Mouse (Mus musculus): ENCODE measurements around the gene Adprhl1. TPM values are rescaled to one million over a fixed set of nuclear protein-coding genes. Genes with fewer than 3 reads are reported as not detected.

Adprhl1 gene
- total RNA-seq, 2 experiments from 2014 or later = 1.3 to 1.4 TPM

GRCm38 (mm10) chr8:13230471-13230870, 23.5 kb downstream of the Adprhl1 start:
- no peak for DNase-seq (ENCODE audit: extremely low spot score in 1 of 2, low spot score in 1 of 2)

GRCm38 (mm10) chr8:13229802-13230201, 24.2 kb downstream of the Adprhl1 start:
- no peak for DNase-seq (ENCODE audit: extremely low spot score in 1 of 2, low spot score in 1 of 2)

GRCm38 (mm10) chr8:13228923-13229610, 24.9 kb downstream of the Adprhl1 start:
- no peak for DNase-seq (ENCODE audit: extremely low spot score in 1 of 2, low spot score in 1 of 2)

GRCm38 (mm10) chr8:13227184-13227583, 26.8 kb downstream of the Adprhl1 start:
- no peak for DNase-seq (ENCODE audit: extremely low spot score in 1 of 2, low spot score in 1 of 2)

GRCm38 (mm10) chr8:13226288-13226687, 27.7 kb downstream of the Adprhl1 start:
- DNase-seq (ENCODE audit: extremely low spot score in 1 of 2, low spot score in 1 of 2) = peak in 1 of 2 experiments; percentile 20

- no peak for DNase-seq (ENCODE audit: extremely low spot score in 1 of 2, low spot score in 1 of 2)
Observed at GRCm38 (mm10) chr8:13224426-13224825, 29.5 kb downstream of the Adprhl1 start.

- no peak for DNase-seq (ENCODE audit: extremely low spot score in 1 of 2, low spot score in 1 of 2)
Observed at GRCm38 (mm10) chr8:13218441-13218840, 35.5 kb downstream of the Adprhl1 start.

- no peak for DNase-seq (ENCODE audit: extremely low spot score in 1 of 2, low spot score in 1 of 2)
Observed at GRCm38 (mm10) chr8:13217986-13218385, 36.0 kb downstream of the Adprhl1 start.

- no peak for DNase-seq (ENCODE audit: extremely low spot score in 1 of 2, low spot score in 1 of 2)
Observed at GRCm38 (mm10) chr8:13217093-13217492, 36.9 kb downstream of the Adprhl1 start.

- no peak for DNase-seq (ENCODE audit: extremely low spot score in 1 of 2, low spot score in 1 of 2)
Observed at GRCm38 (mm10) chr8:13216386-13216785, 37.6 kb downstream of the Adprhl1 start.

- peak; percentile 77 to 93 for DNase-seq (ENCODE audit: extremely low spot score in 1 of 2, low spot score in 1 of 2)
Observed at GRCm38 (mm10) chr8:13213479-13214268, 40.3 kb downstream of the Adprhl1 start.

GRCm38 (mm10) chr8:13209770-13210169, 44.2 kb downstream of the Adprhl1 start:
- no peak for DNase-seq (ENCODE audit: extremely low spot score in 1 of 2, low spot score in 1 of 2)

- no peak for DNase-seq (ENCODE audit: extremely low spot score in 1 of 2, low spot score in 1 of 2)
Observed at GRCm38 (mm10) chr8:13208627-13209355, 45.2 kb downstream of the Adprhl1 start.

GRCm38 (mm10) chr8:13206290-13206689, 47.7 kb downstream of the Adprhl1 start:
- no peak for DNase-seq (ENCODE audit: extremely low spot score in 1 of 2, low spot score in 1 of 2)

GRCm38 (mm10) chr8:13205311-13205710, 48.7 kb downstream of the Adprhl1 start:
- DNase-seq (ENCODE audit: extremely low spot score in 1 of 2, low spot score in 1 of 2) = no peak

GRCm38 (mm10) chr8:13204371-13205140, 49.4 kb downstream of the Adprhl1 start:
- no peak for DNase-seq (ENCODE audit: extremely low spot score in 1 of 2, low spot score in 1 of 2)

GRCm38 (mm10) chr8:13203472-13203871, 50.5 kb downstream of the Adprhl1 start:
- no peak for DNase-seq (ENCODE audit: extremely low spot score in 1 of 2, low spot score in 1 of 2)

GRCm38 (mm10) chr8:13202806-13203205, 51.2 kb downstream of the Adprhl1 start:
- no peak for DNase-seq (ENCODE audit: extremely low spot score in 1 of 2, low spot score in 1 of 2)

- no peak for DNase-seq (ENCODE audit: extremely low spot score in 1 of 2, low spot score in 1 of 2)
Observed at GRCm38 (mm10) chr8:13202041-13202440, 51.9 kb downstream of the Adprhl1 start.

GRCm38 (mm10) chr8:13201013-13201334, 53.0 kb downstream of the Adprhl1 start:
- no peak for DNase-seq (ENCODE audit: extremely low spot score in 1 of 2, low spot score in 1 of 2)

Measured in layer of hippocampus, postnatal 25 days (tissue).